Mouse (Mus musculus) testis, adult 2 months (tissue): ENCODE results near the gene Ugt1a8.

ENCODE experiments used
- CTCF ChIP-seq: fragments of 200-500 bp; IDR thresholded peaks from 2 replicates; pipeline ENCODE4 v1.5.1; 2012; ENCODE audit warnings: low read depth, mild to moderate bottlenecking, inconsistent platforms, low read length, moderate library complexity; ENCODE audit not compliant: control insufficient read depth, insufficient read depth, insufficient replicate concordance
- POLR2A ChIP-seq: fragments of 200-500 bp; IDR thresholded peaks from 2 replicates; pipeline ENCODE4 v1.6.1; 2012; ENCODE audit warnings: low read depth, mild to moderate bottlenecking, inconsistent platforms, low read length, moderate library complexity; ENCODE audit not compliant: control insufficient read depth

GRCm38 (mm10) chr1:88213766-88214461 lies 126.3 kb downstream of the Ugt1a8 start:
- no peak for TF ChIP-seq CTCF
- TF ChIP-seq POLR2A = no peak
